9 mouse cellular contexts compared by ENCODE assay signal in genomic region chr2:53121797-53122196, GRCm38 (mm10).
DNase-seq lines count a peak whose midpoint lies in the region; ATAC-seq lines count a peak whose summit lies in the region.
"Had no signal": no experiment of that assay in that cellular context is flagged by ENCODE, and none has a peak within 500 bp of the region (broad histone marks: within the 10 kb centered on the region; RNA-seq: fewer than 3 reads in every experiment).

No protein-coding gene starts in this region.

- H3K27me3 ChIP-seq in forebrain, embryonic 11.5 days (ENCODE audit: control insufficient read depth, insufficient read depth, low read length), result no peaks in the 10 kb centered on the region
- no peaks in the 10 kb centered on the region for H3K27me3 ChIP-seq in splenic B cell, adult 2 months (ENCODE audit: control insufficient read depth, insufficient read depth, low read length, poor library complexity, severe bottlenecking)
- H3K27me3 ChIP-seq: limb, embryonic 15.5 days had no signal

- no peaks in the 10 kb centered on the region for H3K4me1 ChIP-seq in forebrain, embryonic 11.5 days (replicated peaks; ENCODE audit: control insufficient read depth, insufficient read depth, low read length)
- H3K4me1 ChIP-seq: limb, embryonic 15.5 days had no signal

- DNase-seq in gastrocnemius, postnatal 10 days, result peak; percentile 21
- no peak for DNase-seq in gastrocnemius, postnatal 36 days
- peak; percentile 38 to 48 for DNase-seq in B cell, adult 2 months
- peak; percentile 14 for DNase-seq in brain, embryonic 18.5 days (ENCODE audit: low read depth, low spot score)
- no peak for DNase-seq in forebrain, embryonic 11.5 days (ENCODE audit: low spot score)
- DNase-seq in kidney, postnatal 36 days, result peak; percentile 35 to 72
- peak; percentile 63 for DNase-seq in lung, postnatal 36 days
- peak; percentile 54 for DNase-seq in splenic B cell, adult 2 months (ENCODE audit: low read depth, low spot score)

- H3K36me3 ChIP-seq in forebrain, embryonic 11.5 days (ENCODE audit: control insufficient read depth, insufficient read depth, low read length), result peaks cover 7% of the 10 kb centered on the region; the same call in 1 of the 2 replicates
- no peaks in the 10 kb centered on the region for H3K36me3 ChIP-seq in splenic B cell, adult 2 months (ENCODE audit: control insufficient read depth, insufficient read depth, low read length, poor library complexity, severe bottlenecking)

- no peak overlapping the region for H3K27ac ChIP-seq in forebrain, embryonic 11.5 days (ENCODE audit: low read depth, low read length)
- H3K27ac ChIP-seq: limb, embryonic 15.5 days had no signal

- WGBS in forebrain, embryonic 11.5 days, result 77% methylated on average over 5 of the region's 5 CpGs

- ATAC-seq in forebrain, embryonic 11.5 days (replicated peaks; ENCODE audit: low FRiP score), result 0 out of 2 replicates have a peak, but pooled peaks have one; percentile 15

- no peak overlapping the region for H3K9ac ChIP-seq in forebrain, embryonic 11.5 days (ENCODE audit: low read length)
- H3K9ac ChIP-seq: limb, embryonic 15.5 days had no signal

- no peak overlapping the region for H3K4me3 ChIP-seq in forebrain, embryonic 11.5 days (ENCODE audit: low read depth, low read length)
- H3K4me3 ChIP-seq: limb, embryonic 15.5 days had no signal

- no peak overlapping the region for H3K4me2 ChIP-seq in forebrain, embryonic 11.5 days (ENCODE audit: low read depth, low read length, severe bottlenecking)
- H3K4me2 ChIP-seq: limb, embryonic 15.5 days had no signal

- intact Hi-C loops in gastrocnemius, postnatal 36 days (cut with DNase I), result loop anchor here (2.0 kb wide), 1 partner anchor 365 kb away; no protein-coding TSS in a partner anchor

- no peaks in the 10 kb centered on the region for H3K9me3 ChIP-seq in forebrain, embryonic 11.5 days (ENCODE audit: control insufficient read depth, low read length)
- H3K9me3 ChIP-seq: limb, embryonic 15.5 days had no signal

Comparison
In these comparisons a context has a peak if more than half of its experiments do, and no peak if none do; other contexts are left out.
1. DNase-seq: peak in gastrocnemius, postnatal 10 days (single experiment), B cell, adult 2 months (2 of 2), brain, embryonic 18.5 days (single experiment), kidney, postnatal 36 days (2 of 2), lung, postnatal 36 days (single experiment) and splenic B cell, adult 2 months (single experiment); none in gastrocnemius, postnatal 36 days (0 of 2) and forebrain, embryonic 11.5 days (single experiment).